Mouse (Mus musculus) forebrain, embryonic 14.5 days (tissue): ENCODE data around the gene Stx16. TPM values are rescaled to one million over a fixed set of nuclear protein-coding genes. Genes with fewer than 3 reads are reported as not detected.

Experiments used
- ATAC-seq: fragments of 200-750 bp; cut with Nextera tagmentation; 2 replicates; pipeline ENCODE4 v1.8.0; 2017; ENCODE audit warnings: mild to moderate bottlenecking, moderate library complexity
- DNase-seq: peaks from one replicate; pipeline ENCODE4 v3.0.0-alpha.2; 2015; ENCODE audit warnings: low spot score
- H3K27ac ChIP-seq: fragments of 300-500 bp; sonication (generic); 2 replicates; pipeline ENCODE4 v1.5.1; 2014; ENCODE audit warnings: low read depth, mild to moderate bottlenecking, control low read depth, low read length, moderate library complexity
- H3K27me3 ChIP-seq: fragments of 300-500 bp; sonication (generic); replicated peaks from 2 replicates; pipeline ENCODE4 v1.6.1; 2014; ENCODE audit warnings: low read length, control low read depth, mixed read lengths; ENCODE audit not compliant: control insufficient read depth, insufficient read depth
- H3K36me3 ChIP-seq: fragments of 300-500 bp; sonication (generic); 2 replicates; pipeline ENCODE4 v1.6.1; 2014; ENCODE audit warnings: low read length, control low read depth; ENCODE audit not compliant: control insufficient read depth, insufficient read depth
- H3K4me1 ChIP-seq: fragments of 300-500 bp; sonication (generic); 2 replicates; pipeline ENCODE4 v1.6.1; 2014; ENCODE audit warnings: antibody characterized with exemption, low read length, control low read depth; ENCODE audit not compliant: control insufficient read depth, insufficient read depth
- H3K4me2 ChIP-seq: fragments of 300-500 bp; sonication (generic); 2 replicates; pipeline ENCODE4 v1.6.1; 2014; ENCODE audit warnings: mild to moderate bottlenecking, control low read depth, low read length
- H3K4me3 ChIP-seq: fragments of 300-500 bp; sonication (generic); 2 replicates; pipeline ENCODE4 v1.5.1; 2014; ENCODE audit warnings: low read depth, low read length, control low read depth
- H3K9ac ChIP-seq: fragments of 300-500 bp; sonication (generic); 2 replicates; pipeline ENCODE4 v1.6.1; 2014; ENCODE audit warnings: mild to moderate bottlenecking, low read length, control low read depth, moderate library complexity
- H3K9me3 ChIP-seq: fragments of 300-500 bp; sonication (generic); replicated peaks from 2 replicates; pipeline ENCODE4 v1.6.1; 2016; ENCODE audit warnings: low read length, control low read depth, mixed read lengths; ENCODE audit not compliant: control insufficient read depth
- WGBS: fragments of 180-500 bp; shearing (Covaris S2); extraction: QIAGEN DNeasy Blood & Tissue Kit; methylation state at CpG from one replicate; pipeline ENCODE4 v1.1.7; 2014; 5-methylcytosine and 5-hydroxymethylcytosine counted together
- polyA plus RNA-seq: library from polyadenylated mRNA; unstranded; fragments of >200 nt; fragmentation: Nextera tagmentation; extraction: Ambion mirVana; gene quantifications from 2 replicates; pipeline ENCODE4 v1.2.1, GENCODE M21; 2014

The Stx16 gene
- polyA plus RNA-seq, 1 experiment from 2014 or later = 9.1 TPM

DNA sequence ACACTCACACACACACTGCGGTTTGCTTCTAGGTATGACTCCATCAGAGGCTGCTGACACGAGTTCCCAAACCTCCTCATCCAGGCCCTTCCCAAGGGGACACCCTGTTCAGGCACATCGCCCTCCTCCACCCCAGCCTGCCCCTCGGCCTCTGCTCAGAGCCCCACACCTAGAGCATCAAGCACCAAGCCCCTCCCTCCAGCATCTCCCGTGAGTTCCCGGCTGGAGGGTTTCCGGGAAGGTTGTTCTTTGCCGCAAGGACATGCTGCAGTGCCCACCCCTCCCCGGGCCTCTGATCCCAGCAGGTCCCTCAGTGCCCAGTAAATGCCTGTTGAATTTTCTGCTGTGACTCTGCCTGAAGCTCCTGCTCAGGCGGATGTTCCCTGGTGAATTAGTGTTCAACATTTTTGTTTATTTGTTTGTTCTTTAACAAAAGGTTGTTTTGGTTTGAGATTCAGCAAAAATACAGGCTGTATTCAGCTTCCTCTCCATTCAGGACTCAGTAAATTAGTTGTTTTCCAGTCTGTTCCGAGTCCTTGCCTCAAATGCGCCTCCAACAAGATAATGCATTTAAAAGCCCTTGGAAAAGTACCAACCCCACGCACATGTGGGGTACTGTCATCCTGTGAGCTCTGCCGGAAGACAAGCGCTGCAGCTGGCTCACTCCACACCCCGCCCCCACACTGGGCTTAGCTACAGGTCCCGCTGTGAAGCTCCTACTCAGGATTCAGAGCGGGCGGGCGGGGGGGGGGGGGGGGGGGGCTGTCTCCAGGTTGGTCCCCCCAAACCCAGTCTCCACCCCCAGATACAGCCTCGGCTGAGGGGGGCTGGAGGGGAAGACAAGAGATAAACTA is 50.6 kb downstream of the Stx16 start:
- Histone ChIP-seq H3K4me1 (peaks cover 10% of the 10 kb centered on the region; the same call in 1 of the 2 replicates), H3K27me3 (no peaks in the 10 kb centered on the region), H3K9me3 (no peaks in the 10 kb centered on the region; the same call in 1 of the 2 replicates), H3K9ac (peak overlapping the region; percentile 17; the same call in 1 of the 2 replicates), H3K36me3 (peaks cover 17% of the 10 kb centered on the region; the same call in 1 of the 2 replicates), H3K4me3 (no peak overlapping the region), H3K27ac (0 out of 2 replicates have a peak overlapping the region, but pooled peaks have one; percentile 21), H3K4me2 (peak overlapping the region; percentile 41)
- WGBS = 10% methylated on average over 18 of the region's 21 CpGs
- peak; percentile 83 for DNase-seq
- ATAC-seq = peak; percentile 88

- peak overlapping the region; percentile 17; the same call in 1 of the 2 replicates for H3K9ac ChIP-seq
- H3K4me3 ChIP-seq = no peak overlapping the region
- H3K9me3 ChIP-seq = no peaks in the 10 kb centered on the region; the same call in 1 of the 2 replicates
- H3K36me3 ChIP-seq = peaks cover 11% of the 10 kb centered on the region; the same call in 1 of the 2 replicates
- peak overlapping the region; percentile 41 for H3K4me2 ChIP-seq
- H3K4me1 ChIP-seq = peaks cover 10% of the 10 kb centered on the region; the same call in 1 of the 2 replicates
- DNase-seq (no peak), ATAC-seq (peak; percentile 28)
- WGBS = 25% methylated on average over 6 of the region's 6 CpGs
- no peaks in the 10 kb centered on the region for H3K27me3 ChIP-seq
- no peak overlapping the region for H3K27ac ChIP-seq
Observed at GRCm38 (mm10) chr2:174127376-174127713, 51.2 kb downstream of the Stx16 start.

DNA sequence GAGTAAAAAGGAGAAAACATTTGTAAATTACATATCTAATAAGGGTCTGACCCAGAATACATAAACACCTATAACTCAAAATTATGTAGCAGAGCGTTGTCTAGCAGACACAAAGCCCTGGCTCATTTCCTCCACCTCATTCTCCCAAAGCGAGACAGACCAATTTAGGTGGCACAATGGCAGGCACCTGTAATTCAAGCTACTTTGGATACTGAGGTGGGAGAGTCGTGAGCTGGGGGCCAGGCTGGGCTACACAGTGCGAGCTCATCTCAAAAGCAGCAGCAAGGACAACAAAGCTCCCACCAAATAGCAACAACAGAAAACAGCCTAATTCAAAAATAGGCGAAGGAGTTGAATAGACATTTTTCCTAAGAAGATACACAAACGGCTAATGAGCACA is 52.8 kb downstream of the Stx16 start:
- no peak overlapping the region for H3K9ac ChIP-seq
- H3K27me3 ChIP-seq = no peaks in the 10 kb centered on the region
- DNase-seq = no peak
- no peak overlapping the region for H3K4me3 ChIP-seq
- ATAC-seq = no peak
- H3K27ac ChIP-seq = no peak overlapping the region
- no peak overlapping the region for H3K4me2 ChIP-seq
- H3K9me3 ChIP-seq = no peaks in the 10 kb centered on the region; the same call in 1 of the 2 replicates
- H3K36me3 ChIP-seq = 0 out of 2 replicates have a peak, but pooled peaks cover 2% of the 10 kb centered on the region
- 64% methylated on average over 6 of the region's 6 CpGs for whole genome bisulfite sequencing
- H3K4me1 ChIP-seq = peaks cover 10% of the 10 kb centered on the region; the same call in 1 of the 2 replicates

DNA sequence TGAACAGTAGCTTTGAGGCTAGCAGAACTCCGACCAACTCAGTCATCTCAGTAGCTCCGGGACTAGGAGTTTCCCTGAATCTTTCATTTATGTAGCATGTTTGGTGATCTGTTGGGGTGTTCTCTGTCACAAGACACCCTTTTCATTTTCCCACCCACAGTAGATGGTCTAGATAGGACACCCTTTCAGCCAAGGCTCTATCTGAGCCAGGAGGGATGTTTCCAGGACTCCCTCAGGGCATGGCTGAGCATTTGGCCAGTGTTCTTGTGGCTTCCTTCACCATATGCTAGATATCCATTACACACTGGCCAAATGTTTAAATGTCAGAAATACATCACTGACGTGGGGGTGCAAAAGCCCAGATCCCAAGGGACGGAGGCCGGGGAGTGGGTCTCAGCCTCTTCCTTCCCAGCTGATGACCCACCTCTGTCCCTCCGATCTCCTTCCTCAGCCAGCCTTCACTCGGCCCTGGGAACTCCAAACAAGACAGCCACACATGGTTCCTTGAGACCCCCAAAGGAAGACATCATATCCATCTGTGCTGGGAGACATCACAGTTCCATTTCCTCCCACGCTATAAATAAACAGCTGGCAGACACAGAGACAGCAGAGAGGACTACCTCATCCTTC is 54.5 kb downstream of the Stx16 start:
- no peaks in the 10 kb centered on the region for H3K27me3 ChIP-seq

GRCm38 (mm10) chr2:174132413-174132969 is 56.4 kb downstream of the Stx16 start:
- DNase-seq (no peak), ATAC-seq (no peak)
- Histone ChIP-seq H3K27ac (no peak overlapping the region), H3K36me3 (no peaks in the 10 kb centered on the region), H3K4me1 (no peaks in the 10 kb centered on the region; the same call in 1 of the 2 replicates), H3K4me2 (no peak overlapping the region), H3K27me3 (no peaks in the 10 kb centered on the region), H3K9ac (no peak overlapping the region), H3K9me3 (no peaks in the 10 kb centered on the region), H3K4me3 (no peak overlapping the region)
- WGBS = 93% methylated on average over 8 of the region's 8 CpGs

More for the DNA sequence above, 54.5 kb downstream of the Stx16 start:
- DNase-seq (no peak), ATAC-seq (no peak)
- H3K4me1 ChIP-seq = peaks cover 10% of the 10 kb centered on the region; the same call in 1 of the 2 replicates
- no peak overlapping the region for H3K4me2 ChIP-seq
- H3K9ac ChIP-seq = no peak overlapping the region
- H3K4me3 ChIP-seq = no peak overlapping the region
- H3K36me3 ChIP-seq = no peaks in the 10 kb centered on the region
- WGBS = 91% methylated on average over 8 of the region's 8 CpGs
- no peak overlapping the region for H3K27ac ChIP-seq
- no peaks in the 10 kb centered on the region for H3K9me3 ChIP-seq

Other genes with a start within 250 kb of the Stx16 start
- gene Npepl1, start 34.0 kb downstream of the Stx16 start, polyA plus RNA-seq = 20.3 and 20.6 TPM in 2 replicates
- gene Gnas, start 208.0 kb downstream of the Stx16 start, polyA plus RNA-seq = 966 and 1,076 TPM in 2 replicates